Mouse (Mus musculus) skeletal muscle tissue, adult 2 months (tissue): Measurements from ENCODE around the gene Dot1l.

Experiments used
- DNase-seq: peaks from one replicate; pipeline ENCODE4 v3.0.0-alpha.2; 2012; ENCODE audit warnings: low read depth, low spot score

Gene Dot1l

DNA sequence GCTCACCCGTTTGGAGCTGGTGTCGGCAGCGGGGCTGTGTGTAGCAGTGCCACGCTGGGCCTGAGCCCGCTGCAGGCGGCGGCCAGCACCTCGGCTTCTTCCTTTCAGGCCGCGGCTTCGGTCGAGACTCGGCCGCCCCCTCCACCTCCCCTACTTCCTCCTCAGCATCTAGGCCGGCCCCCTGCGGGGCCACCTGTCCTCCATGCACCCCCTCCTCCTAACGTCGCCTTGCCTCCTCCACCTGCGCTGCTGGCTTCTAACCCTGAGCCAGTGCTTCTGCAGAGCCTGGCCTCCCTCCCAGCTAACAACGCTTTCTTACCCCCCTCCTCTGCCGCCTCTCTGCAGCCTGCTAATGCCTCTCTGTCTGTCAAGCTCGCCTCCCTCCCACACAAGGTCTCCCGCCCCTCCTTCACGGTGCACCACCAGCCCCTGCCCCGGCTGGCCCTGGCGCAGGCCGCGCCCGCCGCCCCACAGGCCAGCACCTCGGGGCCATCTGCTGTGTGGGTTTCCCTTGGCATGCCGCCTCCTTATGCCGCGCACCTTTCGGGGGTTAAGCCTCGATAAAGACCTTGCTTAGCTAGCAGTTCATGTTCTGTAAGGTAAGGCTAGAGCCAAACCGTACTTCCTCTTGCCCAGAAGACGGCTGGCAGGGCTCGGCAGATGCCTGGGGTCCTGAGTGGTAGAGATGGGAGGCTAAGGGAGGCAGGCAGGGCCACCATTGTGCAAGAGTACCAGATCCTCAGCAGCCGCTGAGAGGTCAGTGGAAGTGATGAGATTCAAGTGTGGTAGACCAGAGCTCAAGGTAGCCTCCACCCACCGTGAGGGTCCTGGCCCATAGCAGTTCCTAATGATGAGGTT is 37.4 kb downstream of the Dot1l start:
- DNase-seq: no peak

DNA sequence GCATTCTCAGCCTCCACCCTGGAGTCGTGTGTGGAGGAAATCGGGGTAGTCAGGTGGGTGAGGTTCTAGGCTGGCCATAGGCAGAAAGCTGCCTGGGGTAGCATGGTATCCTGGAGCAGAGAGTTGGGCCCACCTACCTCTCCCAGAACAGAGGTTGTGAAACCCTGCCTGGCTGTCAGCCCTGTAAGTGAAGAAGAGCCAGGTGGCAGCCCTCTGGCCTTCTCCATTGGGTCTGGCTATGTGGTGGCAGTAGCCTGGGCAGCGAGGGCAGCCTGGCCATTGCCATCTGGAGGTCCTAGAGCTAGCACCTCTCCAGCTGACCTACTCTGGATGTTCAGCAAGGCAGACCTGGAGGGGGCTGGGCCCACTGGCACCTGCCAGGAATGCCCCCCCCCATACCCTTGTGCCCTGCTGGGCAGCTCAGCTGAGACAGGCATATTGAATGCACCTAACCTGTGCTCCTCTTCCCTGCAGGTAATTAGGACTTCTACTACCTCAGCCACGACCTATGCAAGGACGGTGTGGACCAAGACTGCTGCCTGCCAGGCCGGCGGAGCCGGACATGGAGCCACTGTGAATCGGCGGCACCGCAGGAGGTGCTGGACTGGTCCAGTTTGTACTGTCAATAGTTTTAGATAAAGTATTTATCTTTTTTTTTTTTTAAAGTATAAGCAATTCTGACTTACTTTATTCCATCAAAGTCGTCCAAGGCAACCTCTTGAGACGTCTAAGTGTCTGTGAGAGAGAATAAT is 38.2 kb downstream of the Dot1l start:
- DNase-seq: no peak

DNA sequence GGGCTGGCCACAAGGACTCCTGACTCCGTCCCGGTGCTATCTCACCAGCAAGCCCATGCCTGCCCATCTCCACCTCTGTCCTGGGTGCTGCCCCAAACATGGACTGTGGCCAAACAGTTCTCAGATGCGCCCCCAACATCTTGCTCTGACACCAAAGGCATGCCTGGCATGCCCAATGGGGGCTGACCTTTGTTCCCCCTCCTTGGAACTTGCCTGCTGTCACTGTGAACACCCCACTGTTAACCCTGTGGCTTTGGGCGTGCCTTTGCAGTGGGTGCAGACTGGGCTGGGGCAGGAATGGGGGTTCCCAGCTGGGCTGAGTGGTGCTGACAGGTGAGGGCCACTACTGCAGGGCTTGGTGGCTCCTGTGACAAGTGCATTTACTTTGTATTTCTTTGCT is 38.8 kb downstream of the Dot1l start:
- no peak for DNase-seq

DNA sequence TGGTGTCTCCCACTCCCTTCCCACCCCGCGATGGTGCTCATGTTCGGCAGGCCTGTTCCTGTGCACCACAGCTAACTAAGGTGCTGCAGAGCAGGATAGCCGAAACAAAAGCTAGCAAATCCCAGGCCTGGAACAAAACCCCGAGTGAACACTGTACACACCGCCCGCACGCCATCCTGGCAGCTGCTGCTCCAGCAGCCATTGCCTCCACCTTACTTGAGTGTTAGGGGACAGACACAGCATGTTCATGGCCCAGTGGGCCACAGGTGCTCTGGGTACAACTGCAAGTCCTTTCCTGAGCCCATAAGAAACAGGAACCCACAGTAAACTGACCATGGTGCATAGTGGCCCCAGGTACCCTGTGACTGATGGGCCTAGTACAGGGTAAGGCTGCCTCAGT is 39.7 kb downstream of the Dot1l start:
- DNase-seq: no peak

DNA sequence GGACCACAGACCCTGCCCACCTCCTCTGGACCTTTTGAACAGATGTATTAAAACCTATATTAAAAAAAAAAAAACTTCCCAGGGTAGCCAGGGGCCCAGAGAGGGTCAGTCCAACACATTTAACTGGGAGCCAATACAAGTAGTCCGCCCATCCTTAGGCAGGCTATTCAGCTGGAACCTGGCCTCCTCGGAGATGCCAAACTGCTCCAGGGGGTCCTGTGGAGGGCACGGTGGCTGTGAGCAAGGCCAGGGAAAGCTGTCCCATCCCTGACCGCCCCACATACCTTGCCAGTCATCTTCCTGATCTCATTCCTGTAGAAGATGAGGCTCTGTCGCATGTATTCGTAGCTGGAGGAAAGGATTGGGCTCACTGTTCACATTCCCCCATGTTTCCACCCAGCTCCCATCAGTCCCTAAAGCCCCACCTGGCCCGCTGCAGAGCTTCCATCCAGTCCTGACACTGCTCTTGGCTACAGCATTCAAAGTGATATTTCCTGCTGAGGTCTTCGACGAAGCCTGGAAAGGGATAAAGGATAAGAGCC is 41.4 kb downstream of the Dot1l start:
- DNase-seq: no peak

DNA sequence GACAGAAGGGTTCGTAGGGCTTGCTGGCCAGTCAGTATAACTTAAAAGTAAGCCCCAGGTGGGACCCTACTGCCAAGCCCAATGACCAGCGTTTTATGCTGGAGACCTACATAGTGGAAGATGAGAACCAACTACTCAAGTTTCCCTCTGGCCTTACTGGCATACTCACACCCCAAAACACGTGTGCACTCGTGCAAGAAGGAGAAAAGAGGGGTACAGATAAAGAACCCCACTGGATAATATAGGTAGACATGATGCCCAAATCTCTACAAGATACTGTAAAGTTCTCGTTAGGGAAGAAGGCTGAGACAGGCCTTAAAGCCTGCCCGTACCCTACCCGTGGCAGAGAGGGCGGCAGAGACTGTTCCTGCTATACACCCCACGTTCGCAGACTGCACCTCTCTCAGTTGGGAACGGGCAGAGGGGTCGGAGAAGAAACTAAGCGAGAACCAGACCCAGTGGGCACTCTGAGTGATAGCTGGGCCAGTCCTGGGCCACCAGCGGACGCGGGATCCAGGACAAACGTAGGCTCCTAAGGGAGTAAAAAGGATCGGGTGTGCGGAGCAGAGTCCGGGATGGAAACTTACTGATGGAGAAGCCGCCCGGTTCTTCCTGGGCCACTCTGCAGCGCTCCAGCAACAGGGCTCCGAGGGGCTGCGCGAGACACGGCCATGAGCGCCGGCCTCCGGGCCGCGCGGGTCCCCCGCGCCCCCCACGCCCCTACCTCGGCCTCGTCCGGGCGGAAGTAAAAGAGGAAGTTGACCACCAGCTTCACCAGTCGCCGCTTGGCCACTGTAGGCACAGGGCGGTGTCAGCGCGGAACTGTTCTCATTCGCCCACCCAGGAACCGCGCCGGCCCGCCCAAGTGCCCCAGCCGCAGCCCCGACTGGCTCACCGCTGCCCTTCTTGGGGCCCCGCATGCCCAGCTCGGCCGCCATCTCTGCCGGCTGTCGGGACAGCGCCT is 42.5 kb downstream of the Dot1l start:
- DNase-seq: no peak

DNA sequence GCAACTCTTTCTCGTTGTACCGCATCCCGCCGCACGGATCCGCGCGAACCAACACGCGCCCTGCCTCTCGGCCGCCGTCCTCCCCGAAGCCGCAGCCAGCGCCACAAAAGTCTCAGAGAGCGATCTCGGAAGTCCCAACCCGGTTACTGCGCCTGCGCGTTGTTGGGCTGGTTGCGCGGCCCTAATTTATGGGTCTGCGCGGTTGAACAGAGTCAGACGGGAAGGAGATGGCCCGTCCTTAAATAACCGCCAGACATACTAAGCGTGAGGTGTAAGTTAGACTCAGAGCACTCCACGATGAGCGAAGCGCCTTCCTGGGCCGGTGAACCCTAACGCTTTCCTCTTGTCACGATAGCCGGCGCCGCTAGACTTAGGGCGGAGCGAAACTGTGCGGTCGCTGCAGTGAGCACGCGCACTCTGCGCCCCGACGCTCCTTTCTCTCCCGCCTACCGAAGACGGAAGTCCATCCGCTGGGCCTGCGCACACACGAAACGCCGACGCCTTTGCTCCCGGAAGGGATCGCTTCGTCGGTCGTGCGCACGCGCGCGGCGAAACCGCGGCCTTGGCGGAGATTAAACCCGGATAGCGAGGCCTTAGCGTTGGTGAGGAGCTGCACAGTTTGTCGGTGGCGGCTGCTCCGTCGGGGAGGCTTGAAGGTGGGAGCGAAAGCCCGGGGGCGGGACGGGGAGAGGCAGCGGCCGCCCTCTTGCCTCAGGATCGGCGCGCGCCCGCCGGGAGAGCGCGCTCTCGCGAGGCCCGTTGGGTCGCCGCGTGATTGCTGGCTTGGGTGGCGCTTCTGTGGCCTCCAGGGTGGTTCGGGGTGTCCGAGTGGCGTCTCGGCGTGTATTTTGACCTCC is 43.4 kb downstream of the Dot1l start, which contains the start of the genes Sf3a2 and Plekhj1:
Gene Sf3a2, plus strand, starts transcription at position 49 of the 857 bp plus-strand sequence.
Gene Plekhj1, minus strand, starts transcription at position 477 of the 857 bp plus-strand sequence.
- peak; percentile 98 for DNase-seq

DNA sequence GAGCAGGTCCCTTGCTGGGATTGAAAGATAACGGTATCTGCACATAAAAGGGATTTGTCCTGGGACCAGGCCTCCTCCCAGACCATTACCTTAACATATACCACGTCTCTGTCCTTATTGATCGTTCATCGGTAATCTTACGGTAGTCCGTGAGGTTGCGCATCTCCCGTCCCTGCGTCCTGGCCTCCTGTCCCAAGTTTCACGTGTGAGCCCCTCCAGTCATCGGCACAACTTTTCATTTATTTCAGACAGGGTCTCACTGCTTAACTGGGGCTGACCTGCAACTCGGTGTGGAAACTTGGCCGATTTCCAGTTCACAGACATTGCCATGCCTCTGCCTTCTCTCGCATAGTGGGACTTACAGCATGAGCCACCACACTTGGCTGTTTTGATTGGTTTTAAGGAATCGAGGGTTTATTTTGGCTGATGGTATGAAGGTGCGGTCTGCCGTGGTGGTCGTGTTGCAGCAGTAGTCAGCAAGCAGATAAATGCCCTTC is 44.1 kb downstream of the Dot1l start:
- peak; percentile 51 for DNase-seq

DNA sequence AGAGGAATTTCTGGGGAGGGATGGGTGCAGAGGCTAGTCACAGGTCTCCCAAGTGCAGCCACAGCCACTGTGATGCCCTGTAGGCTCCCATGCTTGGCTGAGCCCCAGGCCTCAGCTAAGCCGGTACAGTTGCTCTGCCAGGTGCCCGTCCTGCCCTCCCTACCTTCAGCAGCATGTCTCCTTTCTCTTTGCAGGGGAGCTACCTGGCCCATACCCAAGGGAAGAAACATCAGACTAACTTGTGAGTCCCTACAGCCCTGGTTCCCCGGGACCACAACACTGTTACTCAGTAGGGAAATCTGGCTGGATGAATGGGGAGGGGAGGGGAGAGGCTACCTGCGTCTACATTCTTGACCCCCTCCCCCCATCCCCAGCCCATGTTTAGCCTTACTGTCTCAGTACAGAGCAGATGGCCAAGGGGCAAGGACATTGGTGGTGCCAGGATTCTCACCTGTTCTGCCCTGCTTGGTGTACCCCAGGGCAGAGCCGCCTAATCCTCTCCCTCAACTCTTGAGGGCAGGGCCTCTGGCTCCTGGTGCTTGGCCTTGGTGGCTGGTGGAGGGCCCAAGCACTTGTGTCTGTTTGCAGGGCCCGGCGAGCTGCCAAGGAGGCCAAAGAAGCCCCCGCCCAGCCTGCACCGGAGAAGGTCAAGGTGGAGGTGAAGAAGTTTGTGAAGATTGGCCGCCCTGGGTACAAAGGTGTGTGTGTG is 47.4 kb downstream of the Dot1l start:
- no peak for DNase-seq

DNA sequence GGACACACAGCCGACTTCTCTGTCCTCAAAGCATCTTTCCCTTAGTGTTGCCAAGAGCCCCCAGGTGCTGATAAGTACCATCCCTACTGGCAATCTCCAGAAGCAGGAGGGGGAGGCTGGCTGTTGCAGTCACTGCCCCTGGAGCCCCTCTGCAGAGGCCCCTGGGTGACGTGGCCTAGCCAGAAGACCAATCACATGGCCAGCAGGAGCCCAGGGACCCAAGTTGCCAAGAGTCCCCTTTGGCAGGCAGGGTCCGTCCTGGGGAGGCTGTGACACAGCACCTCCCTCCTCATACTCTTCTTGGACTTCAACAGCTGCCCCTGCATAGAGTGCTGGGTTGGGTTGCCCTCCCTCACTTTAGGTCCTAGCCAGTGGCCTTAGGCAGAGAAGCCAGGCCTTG is 48.0 kb downstream of the Dot1l start:
- DNase-seq: no peak

DNA sequence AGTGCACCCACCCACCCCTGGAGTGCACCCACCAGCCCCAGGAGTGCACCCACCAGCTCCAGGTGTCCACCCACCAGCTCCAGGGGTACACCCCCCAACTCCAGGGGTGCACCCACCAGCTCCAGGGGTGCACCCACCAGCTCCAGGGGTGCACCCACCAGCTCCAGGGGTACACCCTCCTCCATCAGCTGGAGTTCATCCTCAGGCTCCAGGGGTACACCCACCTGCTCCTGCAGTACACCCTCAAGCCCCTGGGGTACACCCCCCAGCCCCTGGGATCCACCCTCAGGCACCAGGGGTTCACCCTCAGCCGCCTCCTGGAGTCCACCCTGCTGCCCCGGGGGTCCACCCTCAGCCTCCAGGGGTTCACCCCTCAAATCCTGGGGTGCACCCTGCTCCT is 49.3 kb downstream of the Dot1l start:
- DNase-seq: no peak

DNA sequence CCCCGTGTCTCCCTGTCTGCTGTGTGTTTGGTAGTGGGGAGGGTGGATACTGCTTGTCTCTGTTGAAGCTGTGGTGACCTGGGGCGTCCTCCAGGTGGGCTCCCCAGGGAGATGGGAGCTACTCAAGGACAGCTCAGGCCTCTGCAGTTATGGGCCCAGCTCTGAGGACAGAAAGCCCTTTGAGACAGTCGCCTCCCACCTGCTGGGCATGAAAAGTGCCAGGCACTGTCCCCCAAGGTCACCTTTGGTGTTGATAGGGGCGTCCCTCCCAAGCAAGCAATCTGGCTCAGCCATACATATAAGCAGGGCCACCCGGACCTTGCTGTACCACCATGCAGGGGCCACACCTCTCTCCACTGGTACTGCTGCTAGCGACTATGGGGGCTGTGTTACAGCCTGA is 49.9 kb downstream of the Dot1l start, which contains the start of gene Amh:
Gene Amh, plus strand, starts transcription at position 328 of the 400 bp plus-strand sequence.
- no peak for DNase-seq

DNA sequence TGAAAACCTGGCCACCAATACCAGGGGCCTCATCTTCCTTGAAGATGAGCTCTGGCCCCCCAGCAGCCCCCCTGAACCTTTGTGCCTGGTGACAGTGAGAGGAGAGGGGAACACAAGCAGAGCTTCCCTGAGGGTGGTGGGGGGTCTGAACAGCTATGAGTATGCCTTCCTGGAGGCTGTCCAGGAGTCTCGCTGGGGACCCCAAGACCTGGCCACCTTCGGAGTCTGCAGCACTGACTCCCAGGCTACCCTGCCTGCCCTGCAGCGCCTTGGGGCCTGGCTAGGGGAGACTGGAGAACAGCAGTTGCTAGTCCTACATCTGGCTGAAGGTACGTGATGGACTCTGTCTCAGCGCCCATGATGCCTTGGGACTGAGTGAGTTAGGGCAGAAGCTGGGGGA is 50.3 kb downstream of the Dot1l start:
- DNase-seq: no peak

DNA sequence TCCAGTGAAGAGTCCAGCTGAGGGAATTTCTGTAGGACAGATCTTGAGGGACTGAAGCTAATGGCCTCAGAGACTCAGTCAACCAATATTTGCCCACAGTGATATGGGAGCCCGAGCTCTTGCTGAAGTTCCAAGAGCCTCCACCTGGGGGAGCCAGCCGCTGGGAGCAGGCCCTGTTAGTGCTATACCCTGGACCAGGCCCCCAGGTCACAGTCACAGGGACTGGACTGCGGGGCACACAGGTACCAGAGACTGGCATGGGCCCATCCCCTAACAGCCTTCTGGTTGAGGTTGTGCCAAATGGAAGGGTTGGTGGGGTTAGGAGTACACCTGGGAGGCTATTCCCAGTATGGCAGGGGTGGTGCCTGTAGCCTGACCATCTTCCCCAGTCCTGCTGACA is 50.9 kb downstream of the Dot1l start:
- peak; percentile 59 for DNase-seq

DNA sequence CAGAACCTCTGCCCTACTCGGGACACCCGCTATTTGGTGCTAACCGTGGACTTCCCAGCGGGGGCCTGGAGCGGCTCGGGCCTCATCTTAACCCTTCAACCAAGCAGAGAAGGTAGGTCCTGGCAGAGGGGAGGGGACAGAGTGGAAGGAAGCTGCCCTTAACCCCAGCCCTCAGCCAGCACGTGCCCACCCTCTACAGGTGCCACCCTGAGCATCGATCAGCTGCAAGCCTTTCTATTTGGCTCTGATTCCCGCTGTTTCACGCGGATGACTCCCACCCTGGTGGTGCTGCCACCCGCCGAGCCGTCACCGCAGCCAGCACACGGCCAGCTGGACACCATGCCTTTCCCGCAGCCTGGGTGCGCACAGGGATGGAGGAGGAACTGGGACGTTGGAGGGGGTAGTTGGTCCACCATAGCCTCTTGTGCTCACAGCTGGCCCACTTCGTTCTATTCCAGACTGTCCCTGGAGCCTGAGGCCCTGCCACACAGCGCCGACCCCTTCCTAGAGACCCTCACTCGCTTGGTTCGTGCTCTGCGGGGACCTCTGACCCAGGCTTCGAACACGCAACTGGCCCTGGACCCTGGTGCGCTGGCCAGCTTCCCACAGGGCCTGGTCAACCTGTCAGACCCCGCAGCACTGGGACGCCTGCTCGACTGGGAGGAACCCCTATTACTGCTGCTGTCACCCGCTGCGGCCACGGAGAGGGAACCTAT is 51.5 kb downstream of the Dot1l start:
- DNase-seq: no peak

DNA sequence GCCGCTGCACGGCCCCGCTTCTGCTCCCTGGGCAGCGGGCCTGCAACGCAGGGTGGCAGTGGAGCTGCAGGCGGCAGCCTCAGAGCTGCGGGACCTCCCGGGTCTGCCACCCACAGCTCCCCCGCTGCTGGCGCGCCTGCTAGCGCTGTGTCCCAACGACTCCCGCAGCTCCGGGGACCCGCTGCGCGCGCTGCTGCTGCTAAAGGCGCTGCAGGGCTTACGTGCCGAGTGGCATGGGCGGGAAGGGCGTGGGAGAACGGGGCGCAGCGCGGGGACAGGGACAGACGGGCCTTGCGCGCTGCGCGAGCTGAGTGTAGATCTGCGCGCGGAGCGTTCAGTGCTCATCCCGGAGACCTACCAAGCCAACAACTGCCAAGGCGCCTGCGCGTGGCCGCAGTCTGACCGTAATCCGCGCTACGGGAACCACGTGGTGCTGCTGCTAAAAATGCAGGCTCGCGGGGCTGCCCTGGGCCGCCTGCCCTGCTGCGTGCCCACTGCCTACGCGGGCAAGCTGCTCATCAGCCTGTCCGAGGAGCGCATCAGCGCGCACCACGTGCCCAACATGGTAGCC is 52.1 kb downstream of the Dot1l start:
- DNase-seq: peak; percentile 87

DNA sequence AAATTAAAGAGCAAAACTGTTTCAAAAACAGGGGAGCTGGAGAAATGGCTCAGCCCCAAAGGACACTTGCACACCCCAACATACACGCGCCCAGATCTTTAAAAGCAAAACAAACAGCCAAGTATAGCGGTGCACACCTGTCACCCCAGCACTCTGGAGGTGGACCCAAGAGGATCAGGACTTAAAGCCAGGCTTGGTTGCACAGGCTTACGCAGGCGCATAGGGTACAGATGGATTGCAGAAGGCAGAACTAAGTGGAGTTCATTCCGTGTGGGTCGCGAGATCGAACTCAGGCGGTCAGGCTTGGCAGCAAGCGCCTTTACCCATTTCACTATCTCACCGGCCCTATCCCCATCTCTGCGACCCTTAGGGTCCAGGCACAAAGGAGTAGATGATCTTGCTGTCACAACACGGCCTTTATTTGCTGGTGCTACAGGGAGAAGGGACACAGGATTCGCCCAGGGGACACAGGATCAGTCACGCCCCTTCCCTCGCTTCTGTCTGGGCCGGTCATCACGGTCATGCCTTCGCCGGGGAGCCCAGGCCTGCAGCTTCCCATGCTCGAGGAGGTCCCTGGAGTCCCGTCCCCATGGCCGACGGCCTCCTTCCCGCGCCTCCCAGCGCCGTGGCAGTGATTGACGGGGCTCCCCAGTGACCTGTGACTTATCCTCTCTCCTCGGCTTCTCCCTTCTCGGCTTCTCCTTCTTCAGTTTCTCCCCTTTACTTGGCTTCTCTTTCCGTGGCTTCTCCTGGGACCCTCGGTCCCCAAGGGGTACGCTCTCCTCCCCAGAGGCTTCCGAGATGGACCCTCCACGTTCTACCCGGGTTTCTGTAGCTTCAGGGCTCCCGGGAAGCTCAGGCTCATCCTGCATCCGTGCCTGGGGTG is 53.3 kb downstream of the Dot1l start:
- DNase-seq: no peak
